Mouse (Mus musculus): ENCODE results near the gene Meaf6. TPM values are rescaled to one million over a fixed set of nuclear protein-coding genes. Genes with fewer than 3 reads are reported as not detected.

Meaf6 gene
- polyA plus RNA-seq, 1 experiment from 2014 or later: 29.7 TPM

DNA sequence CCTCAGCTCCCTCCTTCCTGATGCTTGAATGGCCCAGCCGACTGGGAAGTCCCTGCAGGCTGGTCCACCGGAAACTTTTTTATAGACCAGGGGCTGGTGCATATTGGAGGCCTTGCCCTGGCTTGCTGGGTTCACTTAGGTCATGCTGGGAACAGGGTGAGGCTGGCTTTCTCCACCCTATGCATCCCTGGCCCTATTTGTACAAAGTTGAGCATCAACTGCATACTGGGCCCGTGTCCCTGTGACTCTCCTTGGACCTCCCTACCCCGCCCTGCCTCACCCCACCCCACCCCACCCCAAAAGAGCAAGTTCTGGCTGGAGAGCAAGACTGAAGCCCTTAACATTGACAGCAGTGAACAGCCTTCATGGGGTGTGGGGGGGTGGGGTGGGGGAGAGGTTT is 49.3 kb downstream of the Meaf6 start:
- TF ChIP-seq CTCF (IDR thresholded peaks at IDR 0.05) (no peak), EP300 (IDR thresholded peaks at IDR 0.05) (no peak)
- H3K4me3 ChIP-seq (ENCODE audit: low read depth, low read length): no peak overlapping the region
- H3K27me3 ChIP-seq (replicated peaks; ENCODE audit: insufficient read depth, low read length): no peaks in the 10 kb centered on the region
- H3K4me2 ChIP-seq (replicated peaks; ENCODE audit: low read depth, low read length): no peak overlapping the region
- no peaks in the 10 kb centered on the region for H3K36me3 ChIP-seq (ENCODE audit: insufficient read depth, low read length)
- WGBS: 81% methylated on average over 4 of the region's 4 CpGs
- no peaks in the 10 kb centered on the region for H3K9me3 ChIP-seq (ENCODE audit: low read length)
- H3K9ac ChIP-seq (replicated peaks; ENCODE audit: low read depth): no peak overlapping the region
- DNase-seq (ENCODE audit: low spot score): no peak
- ATAC-seq: no peak
- no peak overlapping the region for H3K27ac ChIP-seq (ENCODE audit: low read length)
- no peaks in the 10 kb centered on the region for H3K4me1 ChIP-seq (ENCODE audit: insufficient read depth, low read depth, low read length)

DNA sequence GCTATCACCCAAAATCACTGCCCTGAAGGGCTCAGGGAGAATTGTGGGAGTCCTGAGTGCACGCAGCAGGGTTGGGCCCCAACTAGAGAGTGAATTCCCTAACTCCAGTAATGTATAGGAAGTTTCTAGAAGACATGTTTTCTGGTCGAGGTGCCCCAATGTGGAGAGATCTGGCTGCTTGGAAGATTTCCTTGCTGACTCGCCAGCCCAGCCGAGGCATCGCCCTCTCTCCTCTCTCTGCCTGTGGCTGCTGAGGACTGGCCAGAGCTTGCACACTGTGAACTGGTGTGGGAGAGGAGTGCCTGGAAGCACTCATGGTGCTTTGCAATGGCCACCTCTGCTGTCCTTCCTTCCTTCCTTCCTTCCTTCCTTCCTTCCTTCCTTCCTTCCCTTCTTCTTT is 49.7 kb downstream of the Meaf6 start:
- Histone ChIP-seq H3K4me1 (ENCODE audit: insufficient read depth, low read depth, low read length) (no peaks in the 10 kb centered on the region), H3K27ac (ENCODE audit: low read length) (no peak overlapping the region), H3K27me3 (replicated peaks; ENCODE audit: insufficient read depth, low read length) (no peaks in the 10 kb centered on the region), H3K4me3 (ENCODE audit: low read depth, low read length) (no peak overlapping the region), H3K9ac (replicated peaks; ENCODE audit: low read depth) (no peak overlapping the region), H3K9me3 (ENCODE audit: low read length) (no peaks in the 10 kb centered on the region), H3K36me3 (ENCODE audit: insufficient read depth, low read length) (no peaks in the 10 kb centered on the region), H3K4me2 (replicated peaks; ENCODE audit: low read depth, low read length) (no peak overlapping the region)
- 65% methylated on average over 5 of the region's 5 CpGs for WGBS
- DNase-seq (ENCODE audit: low spot score) (no peak), ATAC-seq (no peak)
- TF ChIP-seq EP300 (IDR thresholded peaks at IDR 0.05) (no peak), CTCF (IDR thresholded peaks at IDR 0.05) (no peak)

DNA sequence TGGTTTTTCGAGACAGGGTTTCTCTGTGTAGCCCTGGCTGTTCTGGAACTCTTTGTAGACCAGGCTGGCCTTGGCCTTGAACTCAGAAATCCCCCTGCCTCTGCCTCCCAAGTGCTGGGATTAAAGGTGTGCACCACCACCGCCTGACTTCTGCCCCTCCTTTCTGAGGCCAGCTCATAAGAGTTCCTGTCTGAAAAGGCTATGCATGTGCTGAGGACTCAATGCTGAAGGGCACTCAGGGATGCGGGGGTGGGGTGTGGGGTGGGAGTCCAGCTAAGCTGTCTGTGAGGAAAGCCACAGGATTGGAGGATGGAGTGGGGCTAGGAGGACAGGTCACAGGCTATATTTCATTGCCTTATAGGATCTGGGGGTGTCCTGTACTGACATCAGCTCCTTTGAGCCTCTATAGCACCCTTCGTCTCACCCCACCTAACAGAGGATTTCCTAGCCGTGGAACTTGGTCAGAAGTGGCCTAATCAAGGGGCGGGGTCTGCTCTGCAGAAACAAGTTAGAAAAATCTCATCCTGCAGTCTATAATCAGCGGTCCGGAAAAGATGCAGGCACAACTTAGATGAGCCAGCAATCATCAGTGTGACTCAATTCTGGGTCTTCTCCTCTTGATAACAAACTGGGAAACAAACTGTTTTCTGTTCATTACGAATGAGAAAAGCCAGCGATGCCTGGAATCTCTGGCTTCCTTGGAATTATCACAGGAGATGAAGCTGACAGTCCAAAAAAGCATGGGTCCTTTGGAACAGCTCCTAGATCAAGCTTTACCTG is 50.3 kb downstream of the Meaf6 start:
- Histone ChIP-seq H3K27me3 (replicated peaks; ENCODE audit: insufficient read depth, low read length) (no peaks in the 10 kb centered on the region), H3K36me3 (ENCODE audit: insufficient read depth, low read length) (no peaks in the 10 kb centered on the region), H3K27ac (ENCODE audit: low read length) (no peak overlapping the region), H3K4me1 (ENCODE audit: insufficient read depth, low read depth, low read length) (no peaks in the 10 kb centered on the region), H3K4me3 (ENCODE audit: low read depth, low read length) (no peak overlapping the region), H3K9me3 (ENCODE audit: low read length) (no peaks in the 10 kb centered on the region), H3K9ac (replicated peaks; ENCODE audit: low read depth) (no peak overlapping the region), H3K4me2 (replicated peaks; ENCODE audit: low read depth, low read length) (no peak overlapping the region)
- 67% methylated on average over 10 of the region's 10 CpGs for WGBS
- ATAC-seq (no peak), DNase-seq (ENCODE audit: low spot score) (no peak)
- TF ChIP-seq CTCF (IDR thresholded peaks at IDR 0.05): no peak
- TF ChIP-seq EP300 (IDR thresholded peaks at IDR 0.05): no peak

DNA sequence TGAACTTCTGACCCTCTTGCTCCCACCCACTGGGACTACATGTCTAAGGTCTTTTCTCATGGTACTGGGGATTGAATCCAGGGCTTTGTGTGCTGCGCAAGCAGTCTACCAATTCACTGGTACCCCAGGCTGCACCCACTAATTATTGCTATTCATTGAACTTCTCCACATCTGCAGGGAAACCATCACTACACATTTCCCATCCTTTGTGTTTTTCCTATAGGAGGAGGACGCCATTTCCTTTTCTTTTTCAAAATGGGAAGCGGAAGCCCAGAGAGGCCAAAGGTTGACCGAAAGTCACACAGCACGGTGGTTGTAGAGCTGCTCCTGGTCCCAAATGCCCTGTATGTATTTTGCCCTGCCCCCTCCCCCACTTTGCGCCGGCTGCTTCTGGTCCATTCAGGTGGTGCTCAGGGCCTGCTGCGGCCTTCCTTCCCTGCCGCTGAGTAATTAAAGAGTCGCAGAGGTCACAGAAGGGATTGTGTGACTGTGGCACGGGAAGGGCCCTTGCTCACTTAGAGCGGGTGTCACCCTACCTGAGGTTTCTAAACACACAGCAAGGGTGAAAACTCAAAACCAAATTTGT is 51.5 kb downstream of the Meaf6 start:
- TF ChIP-seq EP300 (IDR thresholded peaks at IDR 0.05) (no peak), CTCF (IDR thresholded peaks at IDR 0.05) (no peak)

DNA sequence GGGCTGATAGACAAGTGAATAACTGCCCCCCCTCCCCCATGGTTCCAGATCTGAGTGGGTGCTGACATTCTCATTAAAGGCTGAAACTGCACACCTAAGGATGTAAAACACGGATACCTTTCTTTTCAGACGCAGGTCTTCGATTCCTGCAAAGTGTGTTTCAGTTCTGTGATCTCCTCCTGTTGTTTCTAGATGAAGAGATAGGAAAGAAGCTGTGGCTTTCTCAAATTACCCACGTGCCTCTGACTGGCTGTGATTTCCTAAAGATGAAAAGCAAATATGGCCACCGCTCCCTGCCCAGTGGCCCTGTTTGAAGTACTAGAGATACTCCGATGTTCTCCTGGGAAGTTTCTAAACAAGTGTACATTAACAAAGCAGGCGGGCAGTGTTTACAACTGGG is 53.4 kb downstream of the Meaf6 start:
- Histone ChIP-seq H3K4me1 (ENCODE audit: insufficient read depth, low read depth, low read length) (no peaks in the 10 kb centered on the region), H3K36me3 (ENCODE audit: insufficient read depth, low read length) (no peaks in the 10 kb centered on the region), H3K9me3 (ENCODE audit: low read length) (no peaks in the 10 kb centered on the region), H3K9ac (replicated peaks; ENCODE audit: low read depth) (no peak overlapping the region), H3K27me3 (replicated peaks; ENCODE audit: insufficient read depth, low read length) (no peaks in the 10 kb centered on the region), H3K4me2 (replicated peaks; ENCODE audit: low read depth, low read length) (no peak overlapping the region), H3K27ac (ENCODE audit: low read length) (no peak overlapping the region), H3K4me3 (ENCODE audit: low read depth, low read length) (no peak overlapping the region)
- WGBS: 36% methylated on average over 7 of the region's 7 CpGs
- DNase-seq (ENCODE audit: low spot score) (no peak), ATAC-seq (no peak)
- no peak for TF ChIP-seq EP300 (IDR thresholded peaks at IDR 0.05)
- no peak for TF ChIP-seq CTCF (IDR thresholded peaks at IDR 0.05)

More for the DNA sequence above, 51.5 kb downstream of the Meaf6 start:
- Histone ChIP-seq H3K9me3 (ENCODE audit: low read length) (no peaks in the 10 kb centered on the region), H3K27me3 (replicated peaks; ENCODE audit: insufficient read depth, low read length) (no peaks in the 10 kb centered on the region), H3K36me3 (ENCODE audit: insufficient read depth, low read length) (no peaks in the 10 kb centered on the region), H3K9ac (replicated peaks; ENCODE audit: low read depth) (no peak overlapping the region), H3K4me1 (ENCODE audit: insufficient read depth, low read depth, low read length) (no peaks in the 10 kb centered on the region), H3K4me2 (replicated peaks; ENCODE audit: low read depth, low read length) (no peak overlapping the region), H3K27ac (ENCODE audit: low read length) (no peak overlapping the region), H3K4me3 (ENCODE audit: low read depth, low read length) (no peak overlapping the region)
- no peak for ATAC-seq
- WGBS: 56% methylated on average over 12 of the region's 12 CpGs
- DNase-seq (ENCODE audit: low spot score): no peak

DNA sequence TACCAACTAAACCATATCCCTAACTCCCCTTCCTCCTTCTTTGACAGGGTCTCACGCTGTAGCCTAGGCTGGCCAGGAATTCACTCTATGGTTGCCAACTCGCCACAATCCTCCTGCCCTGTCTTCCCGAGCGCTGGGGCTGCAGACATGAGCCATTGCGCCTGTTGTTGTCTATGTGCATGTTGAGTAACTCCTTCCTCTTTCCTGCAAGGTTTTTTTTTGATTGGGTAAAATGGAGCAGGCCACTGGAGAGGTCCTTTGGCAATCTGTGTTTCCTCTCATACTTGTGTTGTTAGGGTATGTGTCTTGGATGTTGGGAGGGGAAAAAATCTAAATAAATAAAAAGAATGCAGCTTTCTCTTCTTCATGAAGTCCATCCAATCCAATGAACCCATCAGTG is 59.3 kb downstream of the Meaf6 start:
- DNase-seq (ENCODE audit: low spot score): no peak

More for the DNA sequence above, 59.3 kb downstream of the Meaf6 start:
- Histone ChIP-seq H3K36me3 (ENCODE audit: insufficient read depth, low read length) (no peaks in the 10 kb centered on the region), H3K4me1 (ENCODE audit: insufficient read depth, low read depth, low read length) (no peaks in the 10 kb centered on the region), H3K27me3 (replicated peaks; ENCODE audit: insufficient read depth, low read length) (no peaks in the 10 kb centered on the region), H3K4me3 (ENCODE audit: low read depth, low read length) (no peak overlapping the region), H3K27ac (ENCODE audit: low read length) (no peak overlapping the region), H3K9me3 (ENCODE audit: low read length) (no peaks in the 10 kb centered on the region), H3K4me2 (replicated peaks; ENCODE audit: low read depth, low read length) (no peak overlapping the region), H3K9ac (replicated peaks; ENCODE audit: low read depth) (no peak overlapping the region)
- no peak for ATAC-seq
- WGBS: 64% methylated on average over 5 of the region's 5 CpGs
- no peak for TF ChIP-seq CTCF (IDR thresholded peaks at IDR 0.05)
- no peak for TF ChIP-seq EP300 (IDR thresholded peaks at IDR 0.05)
